Mouse (Mus musculus): Measurements from ENCODE around the gene Defb21. TPM values are rescaled to one million over a fixed set of nuclear protein-coding genes. Genes with fewer than 3 reads are reported as not detected.

The Defb21 gene
- polyA plus RNA-seq (2016; fragmentation: Nextera tagmentation; extraction: Ambion mirVana): not detected in 2 replicates

GRCm38 (mm10) chr2:152572114-152572794 is at the start of gene Defb21:
Defb21 (plus strand) TSS chr2:152572744.
- Histone ChIP-seq H3K4me1 (no peaks in the 10 kb centered on the region), H3K9me3 (replicated peaks) (no peaks in the 10 kb centered on the region), H3K27me3 (ENCODE audit: low read depth, poor library complexity, severe bottlenecking) (no peaks in the 10 kb centered on the region), H3K36me3 (no peaks in the 10 kb centered on the region), H3K4me3 (no peak within 1 kb of the TSS), H3K27ac (no peak within 1 kb of the TSS)
- peak; percentile 43 for DNase-seq (ENCODE audit: low spot score)
- WGBS: 65% methylated on average over 11 of the region's 11 CpGs

GRCm38 (mm10) chr2:152539944-152540710 is 32.4 kb upstream of the Defb21 start, which contains the start of gene Defb29:
Defb29 (minus strand) TSS chr2:152540098.
- no peak within 1 kb of the TSS for H3K4me3 ChIP-seq
- no peaks in the 10 kb centered on the region for H3K27me3 ChIP-seq (ENCODE audit: low read depth, poor library complexity, severe bottlenecking)
- no peaks in the 10 kb centered on the region for H3K36me3 ChIP-seq
- WGBS: 60% methylated on average over 13 of the region's 13 CpGs
- no peak within 1 kb of the TSS for H3K27ac ChIP-seq
- H3K9me3 ChIP-seq (replicated peaks): no peaks in the 10 kb centered on the region
- H3K4me1 ChIP-seq: no peaks in the 10 kb centered on the region
- DNase-seq (ENCODE audit: low spot score): no peak

- WGBS: 82% methylated on average over 9 of the region's 9 CpGs
- Histone ChIP-seq H3K4me3 (no peak overlapping the region), H3K36me3 (no peaks in the 10 kb centered on the region), H3K27ac (no peak overlapping the region), H3K27me3 (ENCODE audit: low read depth, poor library complexity, severe bottlenecking) (no peaks in the 10 kb centered on the region), H3K4me1 (no peaks in the 10 kb centered on the region), H3K9me3 (replicated peaks) (no peaks in the 10 kb centered on the region)
- DNase-seq (ENCODE audit: low spot score): no peak
Observed at GRCm38 (mm10) chr2:152541979-152542378, 30.6 kb upstream of the Defb21 start.

GRCm38 (mm10) chr2:152542897-152543296 is 29.6 kb upstream of the Defb21 start:
- H3K27ac ChIP-seq: no peak overlapping the region
- no peaks in the 10 kb centered on the region for H3K9me3 ChIP-seq (replicated peaks)
- DNase-seq (ENCODE audit: low spot score): no peak
- H3K4me3 ChIP-seq: no peak overlapping the region
- no peaks in the 10 kb centered on the region for H3K27me3 ChIP-seq (ENCODE audit: low read depth, poor library complexity, severe bottlenecking)
- H3K4me1 ChIP-seq: no peaks in the 10 kb centered on the region
- H3K36me3 ChIP-seq: no peaks in the 10 kb centered on the region
- WGBS: 75% methylated on average over 2 of the region's 2 CpGs

- Histone ChIP-seq H3K4me3 (no peak overlapping the region), H3K4me1 (no peaks in the 10 kb centered on the region), H3K27me3 (ENCODE audit: low read depth, poor library complexity, severe bottlenecking) (no peaks in the 10 kb centered on the region), H3K9me3 (replicated peaks) (no peaks in the 10 kb centered on the region), H3K36me3 (no peaks in the 10 kb centered on the region), H3K27ac (no peak overlapping the region)
- 81% methylated on average over 4 of the region's 4 CpGs for WGBS
- no peak for DNase-seq (ENCODE audit: low spot score)
Observed at GRCm38 (mm10) chr2:152543478-152543877, 29.1 kb upstream of the Defb21 start.

GRCm38 (mm10) chr2:152544691-152545090 is 27.9 kb upstream of the Defb21 start:
- peak; percentile 43 for DNase-seq (ENCODE audit: low spot score)
- H3K4me1 ChIP-seq: no peaks in the 10 kb centered on the region
- WGBS: 21% methylated on average over 4 of the region's 4 CpGs

GRCm38 (mm10) chr2:152548124-152548523 is 24.4 kb upstream of the Defb21 start:
- 84% methylated on average over 5 of the region's 5 CpGs for WGBS
- Histone ChIP-seq H3K27ac (no peak overlapping the region), H3K9me3 (replicated peaks) (no peaks in the 10 kb centered on the region), H3K4me3 (no peak overlapping the region), H3K4me1 (no peaks in the 10 kb centered on the region), H3K36me3 (no peaks in the 10 kb centered on the region), H3K27me3 (ENCODE audit: low read depth, poor library complexity, severe bottlenecking) (no peaks in the 10 kb centered on the region)
- no peak for DNase-seq (ENCODE audit: low spot score)

More at GRCm38 (mm10) chr2:152544691-152545090, 27.9 kb upstream of the Defb21 start:
- H3K4me3 ChIP-seq: no peak overlapping the region
- H3K36me3 ChIP-seq: no peaks in the 10 kb centered on the region
- no peaks in the 10 kb centered on the region for H3K27me3 ChIP-seq (ENCODE audit: low read depth, poor library complexity, severe bottlenecking)
- no peak overlapping the region for H3K27ac ChIP-seq
- H3K9me3 ChIP-seq (replicated peaks): no peaks in the 10 kb centered on the region

GRCm38 (mm10) chr2:152553774-152554423 is 18.6 kb upstream of the Defb21 start:
- Histone ChIP-seq H3K36me3 (no peaks in the 10 kb centered on the region), H3K4me3 (0 out of 2 replicates have a peak overlapping the region, but pooled peaks have one; percentile 8), H3K27ac (no peak overlapping the region), H3K9me3 (replicated peaks) (no peaks in the 10 kb centered on the region), H3K27me3 (ENCODE audit: low read depth, poor library complexity, severe bottlenecking) (no peaks in the 10 kb centered on the region), H3K4me1 (peaks cover 7% of the 10 kb centered on the region)
- 14% methylated on average over 16 of the region's 16 CpGs for WGBS
- DNase-seq (ENCODE audit: low spot score): peak; percentile 74

- H3K4me1 ChIP-seq: peaks cover 7% of the 10 kb centered on the region
- H3K4me3 ChIP-seq: no peak overlapping the region
- no peak overlapping the region for H3K27ac ChIP-seq
- H3K36me3 ChIP-seq: no peaks in the 10 kb centered on the region
- DNase-seq (ENCODE audit: low spot score): no peak
- no peaks in the 10 kb centered on the region for H3K27me3 ChIP-seq (ENCODE audit: low read depth, poor library complexity, severe bottlenecking)
- H3K9me3 ChIP-seq (replicated peaks): no peaks in the 10 kb centered on the region
- 92% methylated on average over 7 of the region's 7 CpGs for whole genome bisulfite sequencing
Observed at GRCm38 (mm10) chr2:152556655-152557054, 15.9 kb upstream of the Defb21 start.

GRCm38 (mm10) chr2:152569038-152569437 is 3.5 kb upstream of the Defb21 start, which contains the start of gene Gm17416:
Gm17416 (plus strand) TSS chr2:152569338.
- Histone ChIP-seq H3K4me1 (no peaks in the 10 kb centered on the region), H3K4me3 (no peak within 1 kb of the TSS), H3K9me3 (replicated peaks) (no peaks in the 10 kb centered on the region), H3K27ac (no peak within 1 kb of the TSS), H3K27me3 (ENCODE audit: low read depth, poor library complexity, severe bottlenecking) (no peaks in the 10 kb centered on the region), H3K36me3 (no peaks in the 10 kb centered on the region)
- DNase-seq (ENCODE audit: low spot score): no peak
- 88% methylated on average over 5 of the region's 5 CpGs for WGBS

GRCm38 (mm10) chr2:152569881-152570280 is 2.7 kb upstream of the Defb21 start:
- Histone ChIP-seq H3K36me3 (no peaks in the 10 kb centered on the region), H3K9me3 (replicated peaks) (no peaks in the 10 kb centered on the region), H3K27me3 (ENCODE audit: low read depth, poor library complexity, severe bottlenecking) (no peaks in the 10 kb centered on the region), H3K4me1 (no peaks in the 10 kb centered on the region), H3K27ac (no peak overlapping the region), H3K4me3 (no peak overlapping the region)
- DNase-seq (ENCODE audit: low spot score): no peak
- 89% methylated on average over 4 of the region's 4 CpGs for WGBS

- H3K4me1 ChIP-seq: no peaks in the 10 kb centered on the region
- no peaks in the 10 kb centered on the region for H3K27me3 ChIP-seq (ENCODE audit: low read depth, poor library complexity, severe bottlenecking)
- H3K27ac ChIP-seq: no peak overlapping the region
- H3K36me3 ChIP-seq: no peaks in the 10 kb centered on the region
- DNase-seq (ENCODE audit: low spot score): no peak
- 86% methylated on average over 6 of the region's 6 CpGs for WGBS
- H3K9me3 ChIP-seq (replicated peaks): no peaks in the 10 kb centered on the region
- no peak overlapping the region for H3K4me3 ChIP-seq
Observed at GRCm38 (mm10) chr2:152570313-152570712, 2.2 kb upstream of the Defb21 start.

- WGBS: 89% methylated on average over 8 of the region's 8 CpGs
- Histone ChIP-seq H3K27ac (no peak overlapping the region), H3K4me3 (no peak overlapping the region), H3K4me1 (no peaks in the 10 kb centered on the region), H3K36me3 (no peaks in the 10 kb centered on the region), H3K9me3 (replicated peaks) (no peaks in the 10 kb centered on the region), H3K27me3 (ENCODE audit: low read depth, poor library complexity, severe bottlenecking) (no peaks in the 10 kb centered on the region)
- no peak for DNase-seq (ENCODE audit: low spot score)
Observed at GRCm38 (mm10) chr2:152573484-152573883, 940 bp downstream of the Defb21 start.
